Mouse (Mus musculus): ENCODE measurements around the gene Atg7.

DNA sequence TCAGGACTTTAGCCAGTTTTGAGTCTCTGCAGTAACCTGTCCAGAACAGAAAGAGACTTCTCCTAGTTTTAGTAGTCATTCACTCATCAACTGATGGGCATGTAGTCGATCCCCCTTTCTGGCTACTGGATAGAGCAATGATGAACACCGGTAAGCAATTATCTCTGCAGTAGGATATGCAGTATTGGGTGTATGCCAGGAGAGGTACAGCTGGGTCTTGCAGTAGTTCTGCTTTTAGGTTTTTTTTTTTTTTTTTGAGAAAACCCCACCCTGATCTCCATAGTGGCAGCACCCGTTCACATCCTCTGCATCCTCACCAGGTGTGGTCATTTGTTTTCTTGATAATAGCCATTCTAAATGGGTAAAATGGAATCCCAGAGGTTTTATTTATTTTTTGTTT lies 105.5 kb downstream of the Atg7 start:
- TF ChIP-seq CTCF (IDR thresholded peaks at IDR 0.05; ENCODE audit: low read depth, low read length) (no peak), POLR2A (IDR thresholded peaks at IDR 0.05; ENCODE audit: extremely low read depth, insufficient read depth, low read length) (no peak)
